Mouse (Mus musculus) liver, adult 2 months (tissue): ENCODE results near the gene Stk16. TPM values are rescaled to one million over a fixed set of nuclear protein-coding genes. Genes with fewer than 3 reads are reported as not detected.
"Not testable (repeated sequence)": the region's sequence is repeated elsewhere in the genome, so short reads cannot be mapped to it uniquely, and the experiment has no call there.

ENCODE experiments used
- DNase-seq: peaks from one replicate; pipeline ENCODE4 v3.0.0-alpha.2; 2011; ENCODE audit warnings: low read depth, low spot score; ENCODE audit errors: extremely low read depth
- H3K27ac ChIP-seq: fragments of 200-500 bp; replicated peaks from 2 replicates; pipeline ENCODE4 v1.5.1; 2012; ENCODE audit warnings: low read depth, mild to moderate bottlenecking, control low read depth, inconsistent platforms, low read length; ENCODE audit not compliant: insufficient read depth
- H3K27me3 ChIP-seq: fragments of 200-500 bp; 2 replicates; pipeline ENCODE4 v1.6.1; 2012; ENCODE audit warnings: mild to moderate bottlenecking, moderate library complexity, low read length, inconsistent platforms; ENCODE audit not compliant: control insufficient read depth, insufficient read depth
- H3K36me3 ChIP-seq: fragments of 200-500 bp; 2 replicates; pipeline ENCODE4 v1.6.1; 2012; ENCODE audit warnings: low read length, inconsistent platforms; ENCODE audit not compliant: control insufficient read depth, insufficient read depth
- H3K4me1 ChIP-seq: fragments of 200-500 bp; 2 replicates; pipeline ENCODE4 v1.6.1; 2011; ENCODE audit warnings: low read length; ENCODE audit not compliant: control insufficient read depth, insufficient read depth
- H3K4me3 ChIP-seq: fragments of 200-500 bp; 2 replicates; pipeline ENCODE4 v1.5.1; 2011; ENCODE audit warnings: low read depth, mild to moderate bottlenecking, control low read depth, low read length, moderate library complexity; ENCODE audit not compliant: insufficient read depth
- H3K79me2 ChIP-seq: fragments of 200-500 bp; 2 replicates; pipeline ENCODE4 v1.6.1; 2012; ENCODE audit warnings: inconsistent platforms, mild to moderate bottlenecking, low read length, moderate library complexity; ENCODE audit not compliant: control insufficient read depth, insufficient read depth
- H3K9ac ChIP-seq: fragments of 200-500 bp; 2 replicates; pipeline ENCODE4 v1.6.1; 2012; ENCODE audit warnings: low read depth, mild to moderate bottlenecking, control low read depth, inconsistent platforms, low read length
- CTCF ChIP-seq: fragments of 200-500 bp; IDR thresholded peaks from 2 replicates; pipeline ENCODE4 v1.5.1; 2011; ENCODE audit warnings: low read depth, low read length, control low read depth
- POLR2A ChIP-seq: fragments of 200-500 bp; IDR thresholded peaks from 2 replicates; pipeline ENCODE4 v1.6.1; 2011; ENCODE audit warnings: low read length, control low read depth; ENCODE audit not compliant: insufficient read depth; ENCODE audit errors: extremely low read depth
- WGBS: fragments of 180-500 bp; shearing (Covaris S2); methylation state at CpG from one replicate; pipeline ENCODE4 v1.1.7; 2018; 5-methylcytosine and 5-hydroxymethylcytosine counted together
- polyA plus RNA-seq: library from polyadenylated mRNA; depleted of rRNA; stranded (reverse); fragments of >200 nt; gene quantifications from 2 replicates; pipeline ENCODE4 v1.2.3, GENCODE M21; 2012
- total RNA-seq: library from RNA; depleted of rRNA; stranded (reverse); fragments of >200 nt; gene quantifications from 2 replicates; pipeline ENCODE4 v1.2.3, GENCODE M21; 2014

Gene Stk16
- total and polyA plus RNA-seq, 2 experiments = 57.3 to 221 TPM

GRCm38 (mm10) chr1:75227653-75228052, 17.0 kb downstream of the Stk16 start:
- Histone ChIP-seq H3K27me3 (no peaks in the 10 kb centered on the region), H3K27ac (no peak overlapping the region), H3K4me3 (no peak overlapping the region), H3K9ac (no peak overlapping the region), H3K79me2 (no peaks in the 10 kb centered on the region), H3K4me1 (peaks cover 2% of the 10 kb centered on the region), H3K36me3 (no peaks in the 10 kb centered on the region)
- no peak for DNase-seq
- TF ChIP-seq POLR2A (no peak), CTCF (no peak)
- 94% methylated on average over 1 of the region's 1 CpGs for whole genome bisulfite sequencing

- H3K27ac ChIP-seq = no peak overlapping the region
- 72% methylated on average over 4 of the region's 4 CpGs for WGBS
- H3K4me1 ChIP-seq = no peaks in the 10 kb centered on the region
These were observed 18.5 kb downstream of the Stk16 start for GRCm38 (mm10) chr1:75229158-75229557.

DNA sequence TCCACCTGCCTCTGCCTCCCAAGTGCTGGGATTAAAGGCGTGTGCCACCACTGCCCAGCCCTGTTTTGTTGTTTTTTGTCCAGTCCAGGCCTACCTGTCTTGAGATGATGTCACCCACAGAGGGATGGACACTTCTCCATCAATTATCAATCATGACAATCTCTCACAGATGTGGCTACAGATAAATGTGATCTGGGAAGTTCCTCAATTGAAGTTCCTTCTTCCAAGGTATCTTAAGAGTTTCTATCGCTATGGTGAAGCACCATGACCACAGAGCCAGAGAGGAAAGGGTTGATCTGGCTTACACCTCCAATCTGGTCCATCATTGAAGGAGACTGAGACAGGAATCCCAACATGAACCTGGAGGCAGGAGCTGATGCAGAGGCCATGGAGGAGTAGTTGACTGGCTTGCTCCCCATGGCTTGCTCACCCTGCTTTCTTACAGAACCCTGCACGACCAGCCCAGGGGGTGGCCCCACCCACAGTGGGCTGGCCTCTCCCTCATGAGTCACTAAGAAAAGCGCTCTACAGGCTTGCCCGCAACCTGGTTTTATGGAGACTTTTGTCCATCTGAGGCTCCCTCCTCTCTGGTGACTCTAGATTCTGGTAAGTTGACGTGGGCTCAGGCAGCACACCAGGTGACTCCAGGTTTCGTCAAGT, 19.8 kb downstream of the Stk16 start:
- Histone ChIP-seq H3K4me3 (no peak overlapping the region), H3K27me3 (no peaks in the 10 kb centered on the region), H3K4me1 (peaks cover 2% of the 10 kb centered on the region), H3K79me2 (no peaks in the 10 kb centered on the region), H3K9ac (no peak overlapping the region), H3K27ac (no peak overlapping the region), H3K36me3 (no peaks in the 10 kb centered on the region)
- TF ChIP-seq CTCF = no peak
- no peak for TF ChIP-seq POLR2A
- 78% methylated on average over 7 of the region's 7 CpGs for WGBS
- DNase-seq = no peak

More at GRCm38 (mm10) chr1:75229158-75229557, 18.5 kb downstream of the Stk16 start:
- Histone ChIP-seq H3K27me3 (no peaks in the 10 kb centered on the region), H3K9ac (no peak overlapping the region), H3K36me3 (no peaks in the 10 kb centered on the region), H3K79me2 (no peaks in the 10 kb centered on the region), H3K4me3 (no peak overlapping the region)
- TF ChIP-seq POLR2A = no peak
- TF ChIP-seq CTCF = no peak
- no peak for DNase-seq

GRCm38 (mm10) chr1:75231224-75231623, 20.6 kb downstream of the Stk16 start:
- WGBS = 84% methylated on average over 4 of the region's 4 CpGs
- Histone ChIP-seq H3K27ac (no peak overlapping the region), H3K9ac (no peak overlapping the region), H3K27me3 (no peaks in the 10 kb centered on the region), H3K36me3 (no peaks in the 10 kb centered on the region), H3K4me1 (peaks cover 2% of the 10 kb centered on the region), H3K4me3 (no peak overlapping the region), H3K79me2 (no peaks in the 10 kb centered on the region)
- DNase-seq = no peak
- TF ChIP-seq POLR2A = no peak
- TF ChIP-seq CTCF = no peak

- DNase-seq = no peak
- peaks cover 2% of the 10 kb centered on the region for H3K4me1 ChIP-seq
- H3K9ac ChIP-seq = no peak within 1 kb of the TSS
- TF ChIP-seq POLR2A = no peak
- no peak for TF ChIP-seq CTCF
- H3K27ac ChIP-seq = no peak within 1 kb of the TSS
- H3K4me3 ChIP-seq = no peak within 1 kb of the TSS
- no peaks in the 10 kb centered on the region for H3K27me3 ChIP-seq
- WGBS = 83% methylated on average over 5 of the region's 5 CpGs
- H3K36me3 ChIP-seq = no peaks in the 10 kb centered on the region
- H3K79me2 ChIP-seq = 0 out of 2 replicates have a peak, but pooled peaks cover 2% of the 10 kb centered on the region
These were observed 21.1 kb downstream of the Stk16 start, which contains the start of gene A630095N17Rik for GRCm38 (mm10) chr1:75231664-75232152. Gene A630095N17Rik, minus strand, starts transcription at chr1:75232102.

GRCm38 (mm10) chr1:75232489-75232888, 21.9 kb downstream of the Stk16 start:
- H3K27ac ChIP-seq, H3K4me1 ChIP-seq, H3K4me3 ChIP-seq, H3K9ac ChIP-seq, H3K36me3 ChIP-seq, H3K79me2 ChIP-seq, H3K27me3 ChIP-seq, DNase-seq: not testable (repeated sequence)
- 80% methylated on average over 4 of the region's 4 CpGs for WGBS
